23 mouse cellular contexts compared by ENCODE assay signal in genomic region chr2:124388269-124388668, GRCm38 (mm10).
DNase-seq lines count a peak whose midpoint lies in the region; ATAC-seq and TF ChIP-seq lines count a peak whose summit lies in the region.
"Had no signal": no experiment of that assay in that cellular context is flagged by ENCODE, and none has a peak within 500 bp of the region (broad histone marks: within the 10 kb centered on the region; RNA-seq: fewer than 3 reads in every experiment).

No protein-coding gene starts in this region.

- no peak overlapping the region for H3K27ac ChIP-seq in heart, postnatal 0 days (ENCODE audit: low read depth)
- H3K27ac ChIP-seq in heart, embryonic 12.5 days (ENCODE audit: poor library complexity, severe bottlenecking), result no peak overlapping the region
- no peak overlapping the region for H3K27ac ChIP-seq in liver, adult 2 months (replicated peaks; ENCODE audit: insufficient read depth, low read depth, low read length)
- no peak overlapping the region for H3K27ac ChIP-seq in forebrain, embryonic 13.5 days
- H3K27ac ChIP-seq: heart, embryonic 10.5 days; hindbrain, embryonic 12.5 days; limb, embryonic 15.5 days; midbrain, embryonic 12.5 days; neural tube, embryonic 12.5 days had no signal

- H3K27me3 ChIP-seq in heart, postnatal 0 days (ENCODE audit: control insufficient read depth, insufficient read depth, low read length), result no peaks in the 10 kb centered on the region
- H3K27me3 ChIP-seq in heart, embryonic 12.5 days (replicated peaks), result no peaks in the 10 kb centered on the region
- H3K27me3 ChIP-seq in liver, adult 2 months (ENCODE audit: control insufficient read depth, insufficient read depth, low read length), result no peaks in the 10 kb centered on the region
- H3K27me3 ChIP-seq in forebrain, embryonic 13.5 days, result no peaks in the 10 kb centered on the region
- H3K27me3 ChIP-seq: hindbrain, embryonic 12.5 days; midbrain, embryonic 12.5 days; neural tube, embryonic 12.5 days had no signal

- no peak for DNase-seq in heart, postnatal 0 days (ENCODE audit: low spot score)
- DNase-seq in liver, adult 2 months (ENCODE audit: extremely low read depth, low read depth, low spot score), result peak; percentile 19
- DNase-seq in liver, result no peak
- DNase-seq in ZHBTc4 (ENCODE audit: low read depth, low spot score), result peak; percentile 7
- peak; percentile 24 for DNase-seq in embryo, embryonic 10.5 days (ENCODE audit: low spot score)
- DNase-seq in ovary, adult 18-20 months (ENCODE audit: low spot score), result no peak
- DNase-seq: cerebellum, adult 11 months; cerebellum, postnatal 10 days; heart, postnatal 10 days; kidney, adult 18-20 months; kidney, postnatal 4 days; layer of hippocampus, adult 9-11 months; left cerebral cortex, postnatal 4 days; lung, postnatal 14 days; right cerebral cortex, postnatal 4 days; thymus, postnatal 25 days had no signal

- WGBS in heart, postnatal 0 days, result 73% methylated on average over 1 of the region's 1 CpGs
- WGBS in heart, embryonic 12.5 days, result 65% methylated on average over 1 of the region's 1 CpGs
- 88% methylated on average over 1 of the region's 1 CpGs for WGBS in liver, adult 2 months
- WGBS in forebrain, embryonic 13.5 days, result 95% methylated on average over 1 of the region's 1 CpGs

- H3K4me2 ChIP-seq in heart, postnatal 0 days (ENCODE audit: low read depth, low read length), result no peak overlapping the region
- no peak overlapping the region for H3K4me2 ChIP-seq in heart, embryonic 12.5 days
- H3K4me2 ChIP-seq in forebrain, embryonic 13.5 days, result no peak overlapping the region
- H3K4me2 ChIP-seq: hindbrain, embryonic 12.5 days; limb, embryonic 15.5 days; midbrain, embryonic 12.5 days; neural tube, embryonic 12.5 days had no signal

- no peaks in the 10 kb centered on the region for H3K9me3 ChIP-seq in heart, postnatal 0 days (replicated peaks; ENCODE audit: control insufficient read depth, low read length)
- H3K9me3 ChIP-seq in heart, embryonic 12.5 days (replicated peaks), result no peaks in the 10 kb centered on the region
- H3K9me3 ChIP-seq in forebrain, embryonic 13.5 days (replicated peaks), result no peaks in the 10 kb centered on the region
- H3K9me3 ChIP-seq: heart, embryonic 10.5 days; hindbrain, embryonic 12.5 days; limb, embryonic 15.5 days; midbrain, embryonic 12.5 days; neural tube, embryonic 12.5 days had no signal

- H3K9ac ChIP-seq in heart, postnatal 0 days (replicated peaks; ENCODE audit: low read depth, low read length), result no peak overlapping the region
- H3K9ac ChIP-seq in heart, embryonic 12.5 days, result no peak overlapping the region
- no peak overlapping the region for H3K9ac ChIP-seq in liver, adult 2 months (ENCODE audit: low read depth, low read length)
- no peak overlapping the region for H3K9ac ChIP-seq in forebrain, embryonic 13.5 days
- H3K9ac ChIP-seq: hindbrain, embryonic 12.5 days; limb, embryonic 15.5 days; midbrain, embryonic 12.5 days; neural tube, embryonic 12.5 days had no signal

- TF ChIP-seq EP300 in heart, postnatal 0 days (IDR thresholded peaks at IDR 0.05; ENCODE audit: low read depth), result no peak

- H3K36me3 ChIP-seq in heart, postnatal 0 days (replicated peaks; ENCODE audit: control insufficient read depth, insufficient read depth, low read length), result no peaks in the 10 kb centered on the region
- no peaks in the 10 kb centered on the region for H3K36me3 ChIP-seq in heart, embryonic 12.5 days
- no peaks in the 10 kb centered on the region for H3K36me3 ChIP-seq in liver, adult 2 months (ENCODE audit: control insufficient read depth, insufficient read depth, low read length)
- H3K36me3 ChIP-seq in forebrain, embryonic 13.5 days (ENCODE audit: poor library complexity, severe bottlenecking), result no peaks in the 10 kb centered on the region
- H3K36me3 ChIP-seq: heart, embryonic 10.5 days; hindbrain, embryonic 12.5 days; limb, embryonic 15.5 days; midbrain, embryonic 12.5 days; neural tube, embryonic 12.5 days had no signal

- peak; percentile 25 for TF ChIP-seq CTCF in heart, postnatal 0 days (IDR thresholded peaks at IDR 0.05; ENCODE audit: low read depth)
- no peak for TF ChIP-seq CTCF in liver, adult 2 months (IDR thresholded peaks at IDR 0.05; ENCODE audit: low read depth, low read length)

- no peak for ATAC-seq in heart, postnatal 0 days (ENCODE audit: insufficient read depth, low read depth)
- ATAC-seq in heart, embryonic 12.5 days (ENCODE audit: insufficient number of reproducible peaks, low FRiP score), result no peak
- no peak for ATAC-seq in forebrain, embryonic 13.5 days

- no peaks in the 10 kb centered on the region for H3K4me1 ChIP-seq in heart, postnatal 0 days (ENCODE audit: control insufficient read depth, insufficient read depth)
- no peaks in the 10 kb centered on the region for H3K4me1 ChIP-seq in heart, embryonic 12.5 days (replicated peaks)
- no peaks in the 10 kb centered on the region for H3K4me1 ChIP-seq in liver, adult 2 months (ENCODE audit: control insufficient read depth, insufficient read depth, low read length)
- H3K4me1 ChIP-seq in forebrain, embryonic 13.5 days, result no peaks in the 10 kb centered on the region
- H3K4me1 ChIP-seq: heart, embryonic 10.5 days; hindbrain, embryonic 12.5 days; limb, embryonic 15.5 days; midbrain, embryonic 12.5 days; neural tube, embryonic 12.5 days had no signal

- H3K79me2 ChIP-seq in liver, adult 2 months (ENCODE audit: control insufficient read depth, insufficient read depth, low read length), result no peaks in the 10 kb centered on the region

- no peak overlapping the region for H3K4me3 ChIP-seq in heart, postnatal 0 days (ENCODE audit: low read depth, low read length)
- no peak overlapping the region for H3K4me3 ChIP-seq in heart, embryonic 12.5 days
- H3K4me3 ChIP-seq in liver, adult 2 months (ENCODE audit: insufficient read depth, low read depth, low read length), result no peak overlapping the region
- no peak overlapping the region for H3K4me3 ChIP-seq in forebrain, embryonic 13.5 days
- H3K4me3 ChIP-seq: heart, embryonic 10.5 days; hindbrain, embryonic 12.5 days; limb, embryonic 15.5 days; midbrain, embryonic 12.5 days; neural tube, embryonic 12.5 days had no signal

- no peak for TF ChIP-seq POLR2A in liver, adult 2 months (IDR thresholded peaks at IDR 0.05; ENCODE audit: extremely low read depth, insufficient read depth, low read length)

Comparison
In these comparisons a context has a peak if more than half of its experiments do, and no peak if none do; other contexts are left out.
1. DNase-seq: peak in liver, adult 2 months (single experiment), ZHBTc4 (single experiment) and embryo, embryonic 10.5 days (single experiment); none in heart, postnatal 0 days (single experiment), liver (single experiment) and ovary, adult 18-20 months (single experiment).